Mouse (Mus musculus): ENCODE measurements around the gene Ubald2.
"Not testable (repeated sequence)": the region's sequence is repeated elsewhere in the genome, so short reads cannot be mapped to it uniquely, and the experiment has no call there.

The Ubald2 gene

GRCm38 (mm10) chr11:116463833-116464232 lies 29.9 kb downstream of the Ubald2 start:
- DNase-seq (ENCODE audit: low spot score) = peak; percentile 63

GRCm38 (mm10) chr11:116466141-116466540 lies 32.2 kb downstream of the Ubald2 start, which contains the start of gene Qrich2:
Gene Qrich2, minus strand, starts transcription at chr11:116466241.
- no peak for DNase-seq (ENCODE audit: low spot score)

- DNase-seq (ENCODE audit: low spot score) = not testable (repeated sequence)
Measured at GRCm38 (mm10) chr11:116468338-116468737, 34.4 kb downstream of the Ubald2 start.

GRCm38 (mm10) chr11:116470249-116470648 lies 36.4 kb downstream of the Ubald2 start:
- no peak for DNase-seq (ENCODE audit: low spot score)

GRCm38 (mm10) chr11:116470896-116471295 lies 37.0 kb downstream of the Ubald2 start:
- no peak for DNase-seq (ENCODE audit: low spot score)

GRCm38 (mm10) chr11:116472275-116472674 lies 38.4 kb downstream of the Ubald2 start:
- no peak for DNase-seq (ENCODE audit: low spot score)

GRCm38 (mm10) chr11:116476041-116476440 lies 42.1 kb downstream of the Ubald2 start:
- no peak for DNase-seq (ENCODE audit: low spot score)

GRCm38 (mm10) chr11:116476696-116477095 lies 42.8 kb downstream of the Ubald2 start:
- DNase-seq (ENCODE audit: low spot score) = no peak

GRCm38 (mm10) chr11:116477160-116477759 lies 43.4 kb downstream of the Ubald2 start:
- no peak for DNase-seq (ENCODE audit: low spot score)

- DNase-seq (ENCODE audit: low spot score) = no peak
Measured at GRCm38 (mm10) chr11:116478978-116479377, 45.1 kb downstream of the Ubald2 start.

- no peak for DNase-seq (ENCODE audit: low spot score)
Measured at GRCm38 (mm10) chr11:116479832-116480231, 45.9 kb downstream of the Ubald2 start.

- DNase-seq (ENCODE audit: low spot score) = no peak
Measured at GRCm38 (mm10) chr11:116480975-116481374, 47.1 kb downstream of the Ubald2 start.

GRCm38 (mm10) chr11:116481776-116482175 lies 47.9 kb downstream of the Ubald2 start:
- DNase-seq (ENCODE audit: low spot score) = no peak

GRCm38 (mm10) chr11:116484261-116484660 lies 50.4 kb downstream of the Ubald2 start:
- no peak for DNase-seq (ENCODE audit: low spot score)

GRCm38 (mm10) chr11:116488207-116488606 lies 54.3 kb downstream of the Ubald2 start:
- DNase-seq (ENCODE audit: low spot score) = no peak

Measured in ovary, postnatal 10 days (tissue).